Mouse (Mus musculus) ES-E14 (cell line): ENCODE data around the gene A430033K04Rik.

Source experiments
- CHD2 ChIP-seq: IDR thresholded peaks from 2 replicates; pipeline ENCODE4 v1.6.1; 2014; ENCODE audit warnings: mild to moderate bottlenecking, low read depth, low read length, inconsistent platforms
- HCFC1 ChIP-seq: IDR thresholded peaks from 2 replicates; pipeline ENCODE4 v1.6.1; 2012; ENCODE audit warnings: low read length, inconsistent platforms, borderline replicate concordance; ENCODE audit not compliant: insufficient read depth

GRCm38 (mm10) chr5:138658922-138659321 lies 36.3 kb downstream of the A430033K04Rik start:
- TF ChIP-seq CHD2, result no peak
- no peak for TF ChIP-seq HCFC1
